Mouse (Mus musculus) liver, embryonic 14.5 days (tissue): ENCODE measurements around the gene Lrrd1.

Experiments used
- CTCF ChIP-seq: IDR thresholded peaks from 2 replicates; pipeline ENCODE4 v1.5.1; 2016; ENCODE audit warnings: antibody characterized with exemption, low read depth, control low read depth
- EP300 ChIP-seq: IDR thresholded peaks from 2 replicates; pipeline ENCODE4 v1.6.1; 2016; ENCODE audit warnings: antibody characterized with exemption, low read depth

- TF ChIP-seq CTCF (no peak), EP300 (no peak)
Measured at GRCm38 (mm10) chr5:3905471-3905870, 60.5 kb downstream of the Lrrd1 start.
